Mouse (Mus musculus) G1E (cell line): Measurements from ENCODE around the gene Pgap1. TPM values are rescaled to one million over a fixed set of nuclear protein-coding genes. Genes with fewer than 3 reads are reported as not detected.

Experiments
- ATAC-seq: 2 replicates; pipeline ENCODE4 v1.8.0; 2016; ENCODE audit warnings: mild to moderate bottlenecking; ENCODE audit not compliant: insufficient number of reproducible peaks, poor library complexity, low FRiP score, severe bottlenecking; ENCODE audit errors: extremely low read depth
- DNase-seq: peaks from one replicate; pipeline ENCODE4 v3.0.0; 2012; ENCODE audit warnings: low spot score
- H3K27me3 ChIP-seq: 2 replicates; pipeline ENCODE4 v1.6.1; 2012; ENCODE audit warnings: mild to moderate bottlenecking, low read length, inconsistent platforms; ENCODE audit not compliant: insufficient read depth
- H3K36me3 ChIP-seq: replicated peaks from 2 replicates; pipeline ENCODE3; 2012; ENCODE audit warnings: mild to moderate bottlenecking, inconsistent platforms
- H3K4me1 ChIP-seq: 2 replicates; pipeline ENCODE4 v1.6.1; 2012; ENCODE audit warnings: low read depth, low read length, inconsistent platforms, mixed read lengths; ENCODE audit not compliant: insufficient read depth
- H3K4me3 ChIP-seq: 2 replicates; pipeline ENCODE4 v1.5.1; 2012; ENCODE audit warnings: low read depth, mild to moderate bottlenecking, inconsistent platforms, low read length, moderate library complexity, mixed read lengths
- H3K9me3 ChIP-seq: replicated peaks from 2 replicates; pipeline ENCODE4 v1.6.1; 2012; ENCODE audit warnings: inconsistent platforms
- CTCF ChIP-seq: IDR thresholded peaks from 2 replicates; pipeline ENCODE4 v1.5.1; 2012; ENCODE audit warnings: low read depth, low read length, inconsistent platforms, mixed read lengths
- GATA1 ChIP-seq: IDR thresholded peaks from 2 replicates; pipeline ENCODE4 v1.6.1; 2012; ENCODE audit warnings: borderline replicate concordance, low read length, inconsistent platforms, mixed read lengths
- GATA2 ChIP-seq: IDR thresholded peaks from 2 replicates; pipeline ENCODE4 v1.6.1; 2012; ENCODE audit warnings: low read depth, low read length, inconsistent platforms, borderline replicate concordance
- POLR2AphosphoS5 ChIP-seq: IDR thresholded peaks from 2 replicates; pipeline ENCODE4 v1.6.1; 2012; ENCODE audit warnings: low read depth, low read length, inconsistent platforms; ENCODE audit not compliant: insufficient replicate concordance
- TAL1 ChIP-seq: conservative IDR thresholded peaks from 2 replicates; pipeline ENCODE4 v1.6.1; 2012; ENCODE audit warnings: low read depth, low read length, inconsistent platforms, mixed read lengths
- polyA plus RNA-seq: library from polyadenylated mRNA; stranded (reverse); fragments of >175 nt; gene quantifications from 2 replicates; pipeline ENCODE4 v1.2.3, GENCODE M21; 2012
- total RNA-seq, 2 experiments: library from RNA; stranded (forward) in 1 of 2; stranded (reverse) in 1 of 2; fragments of 200-1000 nt in 1 of 2; fragments of >200 nt in 1 of 2; fragmentation: Nextera tagmentation in 1 of 2; gene quantifications; 2 replicates each; pipeline ENCODE4 v1.2.3; 2014 to 2017

Gene Pgap1
- total and polyA plus RNA-seq, 3 experiments: 0.55 TPM; not detected in 2

- Histone ChIP-seq H3K4me3 (no peak overlapping the region), H3K27me3 (no peaks in the 10 kb centered on the region), H3K4me1 (no peaks in the 10 kb centered on the region), H3K36me3 (no peaks in the 10 kb centered on the region), H3K9me3 (no peaks in the 10 kb centered on the region)
- ATAC-seq: no peak
- TF ChIP-seq GATA2 (no peak), POLR2AphosphoS5 (no peak), CTCF (no peak), GATA1 (no peak), TAL1 (no peak)
- no peak for DNase-seq
Observed at GRCm38 (mm10) chr1:54563923-54564322, 6.4 kb upstream of the Pgap1 start.

DNA sequence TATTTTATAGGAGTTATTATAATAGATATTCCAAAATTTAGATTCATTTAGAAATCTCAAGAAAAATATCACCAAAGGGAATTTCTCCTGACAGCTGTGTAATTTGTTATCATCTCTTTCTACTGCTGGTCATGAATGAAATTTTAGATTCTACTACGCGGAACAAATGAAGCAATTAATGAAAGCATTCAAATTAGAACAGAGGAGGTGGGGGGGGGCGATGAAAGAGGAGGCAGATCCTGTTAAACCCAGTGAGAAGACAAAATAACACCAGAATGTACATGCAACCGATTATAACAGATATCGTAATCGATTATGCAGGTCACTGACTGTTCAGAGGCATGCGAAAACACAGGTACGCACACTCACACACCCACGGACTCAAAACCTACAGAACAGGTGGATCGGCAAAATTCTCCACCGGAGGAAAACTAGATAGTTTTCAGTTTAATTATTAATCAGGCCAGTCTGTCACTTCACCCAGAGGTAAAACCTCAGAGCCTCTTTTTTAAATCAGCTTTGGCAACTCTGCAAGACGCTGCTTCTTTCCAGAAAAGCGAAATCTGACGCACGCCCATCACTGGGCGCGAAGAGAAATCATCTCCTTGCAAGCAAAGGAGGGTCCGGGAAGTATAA lies 780 bp downstream of the Pgap1 start:
- Histone ChIP-seq H3K9me3 (no peaks in the 10 kb centered on the region), H3K36me3 (no peaks in the 10 kb centered on the region), H3K4me1 (peaks cover 2% of the 10 kb centered on the region; the same call in 1 of the 2 replicates), H3K4me3 (no peak overlapping the region), H3K27me3 (peaks cover 10% of the 10 kb centered on the region; the same call in 1 of the 2 replicates)
- DNase-seq (no peak), ATAC-seq (no peak)
- TF ChIP-seq GATA2: no peak
- no peak for TF ChIP-seq CTCF

- TF ChIP-seq GATA2: no peak
- TF ChIP-seq CTCF: no peak
- TF ChIP-seq TAL1: no peak
- TF ChIP-seq GATA1: no peak
- no peak for TF ChIP-seq POLR2AphosphoS5
- no peak overlapping the region for H3K4me3 ChIP-seq
Observed at GRCm38 (mm10) chr1:54555364-54556140, 1.9 kb downstream of the Pgap1 start.

GRCm38 (mm10) chr1:54552621-54553020 lies 4.9 kb downstream of the Pgap1 start:
- ATAC-seq: no peak
- Histone ChIP-seq H3K36me3 (no peaks in the 10 kb centered on the region), H3K9me3 (no peaks in the 10 kb centered on the region), H3K4me3 (no peak overlapping the region), H3K4me1 (peaks cover 2% of the 10 kb centered on the region; the same call in 1 of the 2 replicates), H3K27me3 (peaks cover 6% of the 10 kb centered on the region; the same call in 1 of the 2 replicates)
- no peak for DNase-seq
- no peak for TF ChIP-seq TAL1
- no peak for TF ChIP-seq POLR2AphosphoS5
- TF ChIP-seq GATA2: no peak
- TF ChIP-seq GATA1: no peak
- TF ChIP-seq CTCF: no peak

More at GRCm38 (mm10) chr1:54555364-54556140, 1.9 kb downstream of the Pgap1 start:
- H3K36me3 ChIP-seq: no peaks in the 10 kb centered on the region
- ATAC-seq (no peak), DNase-seq (no peak)
- H3K4me1 ChIP-seq: peaks cover 2% of the 10 kb centered on the region; the same call in 1 of the 2 replicates
- H3K27me3 ChIP-seq: peaks cover 10% of the 10 kb centered on the region; the same call in 1 of the 2 replicates
- H3K9me3 ChIP-seq: no peaks in the 10 kb centered on the region

- ATAC-seq: no peak
- no peaks in the 10 kb centered on the region for H3K36me3 ChIP-seq
Observed at GRCm38 (mm10) chr1:54545200-54545599, 12.3 kb downstream of the Pgap1 start.

GRCm38 (mm10) chr1:54542920-54543319 lies 14.6 kb downstream of the Pgap1 start:
- Histone ChIP-seq H3K4me1 (no peaks in the 10 kb centered on the region), H3K9me3 (no peaks in the 10 kb centered on the region), H3K36me3 (no peaks in the 10 kb centered on the region), H3K4me3 (no peak overlapping the region), H3K27me3 (0 out of 2 replicates have a peak, but pooled peaks cover under 1% of the 10 kb centered on the region)
- ATAC-seq (no peak), DNase-seq (no peak)
- no peak for TF ChIP-seq CTCF
- TF ChIP-seq TAL1: no peak
- TF ChIP-seq GATA2: no peak
- no peak for TF ChIP-seq GATA1
- no peak for TF ChIP-seq POLR2AphosphoS5

More at GRCm38 (mm10) chr1:54545200-54545599, 12.3 kb downstream of the Pgap1 start:
- no peaks in the 10 kb centered on the region for H3K27me3 ChIP-seq
- H3K4me1 ChIP-seq: no peaks in the 10 kb centered on the region
- no peak for TF ChIP-seq POLR2AphosphoS5
- TF ChIP-seq GATA2: no peak
- TF ChIP-seq CTCF: no peak
- TF ChIP-seq GATA1: no peak
- TF ChIP-seq TAL1: no peak
- no peak for DNase-seq
- no peaks in the 10 kb centered on the region for H3K9me3 ChIP-seq
- H3K4me3 ChIP-seq: no peak overlapping the region
